Mouse (Mus musculus) hindlimb bud, embryonic 11.5 days (tissue): ENCODE results near the gene Grsf1.

Source experiments
- DNase-seq: peaks from one replicate; pipeline ENCODE4 v3.0.0-alpha.2; 2012; ENCODE audit warnings: low read depth, low spot score; ENCODE audit errors: extremely low spot score

The Grsf1 gene

DNA sequence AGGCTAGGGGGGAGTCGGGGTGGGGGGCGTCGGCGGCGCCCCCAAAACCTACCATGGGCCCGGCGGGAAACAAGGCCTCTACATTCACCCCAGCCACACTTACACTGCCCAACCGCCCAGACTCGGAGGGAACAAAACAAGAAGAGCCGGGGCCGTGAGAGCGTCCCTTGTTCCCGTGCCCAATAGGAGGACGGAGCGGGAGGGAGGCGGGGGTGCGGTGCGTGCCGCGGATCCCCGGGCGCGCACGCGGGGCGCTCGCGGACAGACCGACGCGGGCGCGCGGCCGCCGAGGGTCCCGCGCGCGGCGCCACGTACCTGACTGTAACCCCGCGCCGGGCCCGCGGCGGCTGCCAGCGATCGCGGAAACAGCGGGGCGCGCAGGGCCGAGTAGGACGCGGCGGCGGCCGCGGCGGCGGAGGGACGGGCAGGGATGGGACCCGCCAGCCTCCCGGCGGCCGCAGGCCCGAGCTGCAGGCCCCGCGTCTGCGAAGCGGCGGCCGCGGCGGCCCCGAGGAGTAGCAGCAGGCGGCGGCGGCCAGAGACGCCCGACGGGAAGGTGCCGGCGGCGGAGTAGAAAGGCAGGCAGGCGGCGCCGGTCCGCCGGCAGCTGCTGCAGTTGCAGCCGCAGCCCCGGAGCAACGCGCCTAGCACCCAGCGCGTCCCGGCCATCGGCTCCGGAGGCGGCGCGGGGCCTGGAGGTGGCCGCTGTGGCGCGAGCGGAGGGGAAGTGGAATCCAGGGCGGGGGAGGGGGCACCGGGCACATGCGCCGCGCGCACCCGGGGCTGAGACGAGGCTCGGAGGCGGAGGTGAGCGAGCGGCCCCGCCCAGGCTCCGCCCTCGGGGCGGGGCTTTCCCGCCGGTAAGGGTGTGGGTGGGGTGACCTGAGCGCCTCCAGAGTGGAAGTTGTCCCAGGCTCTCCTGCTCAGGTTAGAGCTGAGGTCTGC lies at the start of gene Grsf1:
Gene Grsf1 (minus strand): TSS at position 729 of the 945 bp plus-strand sequence.
- DNase-seq = no peak

DNA sequence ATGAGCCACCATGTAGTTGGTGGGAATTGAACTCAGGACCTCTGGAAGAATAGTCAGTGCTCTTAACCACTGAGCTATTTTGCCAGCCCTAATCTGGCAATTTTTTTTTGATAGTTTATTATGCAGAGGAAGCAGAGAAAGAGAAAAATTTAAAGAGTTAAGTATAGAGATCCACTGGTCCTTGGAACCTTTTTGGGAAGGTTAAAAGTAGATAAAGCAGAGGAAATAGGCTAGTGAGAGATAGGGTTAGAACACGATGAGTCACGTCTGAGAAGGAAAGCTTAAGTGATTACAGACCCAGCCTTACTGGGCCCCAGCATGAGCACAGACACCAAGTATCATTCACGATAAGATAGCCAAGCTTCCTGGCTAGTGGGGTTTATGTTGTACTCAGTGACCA lies 48.1 kb upstream of the Grsf1 start:
- no peak for DNase-seq

DNA sequence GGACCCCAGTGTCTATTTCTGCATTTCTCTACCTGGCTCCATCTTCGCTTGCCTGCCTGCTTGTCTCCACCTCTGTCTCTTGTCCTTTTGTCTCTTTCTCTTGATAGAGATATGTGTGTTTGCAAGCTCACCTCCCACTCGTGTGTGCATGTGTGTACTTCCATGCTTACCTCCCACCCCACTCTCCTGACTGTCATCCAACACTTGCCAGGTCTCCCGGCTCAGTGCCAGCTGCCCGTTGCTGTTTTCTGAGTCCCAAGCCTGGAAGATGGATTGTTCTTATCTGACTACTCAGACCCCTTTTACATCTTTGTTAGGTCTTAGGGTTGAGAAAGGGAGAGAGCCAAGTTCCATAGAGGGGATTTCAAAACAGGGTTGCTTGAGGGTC lies 46.2 kb upstream of the Grsf1 start:
- DNase-seq = no peak

DNA sequence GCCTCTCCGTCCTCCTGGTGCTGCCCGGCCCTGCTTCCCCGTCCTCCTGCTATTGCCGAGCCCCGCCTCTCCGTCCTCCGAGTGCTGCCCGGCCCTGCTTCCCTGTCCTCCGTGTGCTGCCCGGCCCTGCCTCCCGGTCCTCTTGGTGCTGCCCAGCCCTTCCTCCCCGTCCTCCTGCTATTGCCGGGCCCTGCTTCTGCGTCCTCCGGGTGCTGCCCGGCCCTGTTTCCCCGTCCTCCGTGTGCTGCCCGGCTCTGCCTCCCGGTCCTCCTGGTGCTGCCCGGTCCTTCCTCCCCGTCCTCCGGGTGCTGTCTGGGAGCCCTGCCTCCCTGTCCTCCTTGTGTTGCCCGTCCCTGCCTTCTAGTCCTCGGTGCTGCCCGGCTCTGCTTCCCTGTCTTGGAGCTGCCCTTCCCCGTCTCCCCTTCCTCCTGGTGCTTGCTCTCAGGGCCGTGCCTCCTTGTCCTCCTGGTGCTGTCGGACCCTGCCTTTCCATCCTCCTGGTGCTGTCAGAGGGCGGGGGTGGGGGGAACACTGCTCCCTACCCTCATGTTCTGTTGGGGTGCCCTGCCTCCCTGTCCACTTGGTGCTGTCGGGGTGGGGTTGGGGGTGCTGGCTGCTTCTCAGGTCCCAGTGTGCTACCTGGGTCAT lies 45.7 kb upstream of the Grsf1 start:
- DNase-seq = no peak

DNA sequence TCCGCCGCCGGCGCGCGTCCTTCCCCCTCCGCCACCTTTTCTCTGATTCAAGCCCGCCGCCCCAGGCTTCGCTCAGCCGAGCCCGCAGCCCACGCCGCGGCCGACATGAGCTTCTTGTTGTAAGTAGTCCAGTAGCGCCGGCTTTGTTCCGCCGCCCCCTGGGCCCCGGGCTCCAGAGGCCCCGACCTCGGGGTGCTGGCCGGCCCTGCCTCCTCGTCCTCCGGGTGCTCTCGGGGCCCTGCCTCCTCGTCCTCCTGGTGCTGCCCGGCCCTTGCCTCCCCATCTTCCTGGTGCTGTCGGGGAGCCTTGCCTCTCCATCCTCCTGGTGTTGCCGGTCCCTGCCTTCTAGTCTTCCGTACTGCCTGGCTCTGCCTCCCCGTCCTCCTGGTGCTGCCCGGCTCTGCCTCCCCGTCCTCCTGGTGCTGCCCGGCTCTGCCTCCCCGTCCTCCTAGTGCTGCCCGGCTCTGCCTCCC lies 45.1 kb upstream of the Grsf1 start:
- no peak for DNase-seq

DNA sequence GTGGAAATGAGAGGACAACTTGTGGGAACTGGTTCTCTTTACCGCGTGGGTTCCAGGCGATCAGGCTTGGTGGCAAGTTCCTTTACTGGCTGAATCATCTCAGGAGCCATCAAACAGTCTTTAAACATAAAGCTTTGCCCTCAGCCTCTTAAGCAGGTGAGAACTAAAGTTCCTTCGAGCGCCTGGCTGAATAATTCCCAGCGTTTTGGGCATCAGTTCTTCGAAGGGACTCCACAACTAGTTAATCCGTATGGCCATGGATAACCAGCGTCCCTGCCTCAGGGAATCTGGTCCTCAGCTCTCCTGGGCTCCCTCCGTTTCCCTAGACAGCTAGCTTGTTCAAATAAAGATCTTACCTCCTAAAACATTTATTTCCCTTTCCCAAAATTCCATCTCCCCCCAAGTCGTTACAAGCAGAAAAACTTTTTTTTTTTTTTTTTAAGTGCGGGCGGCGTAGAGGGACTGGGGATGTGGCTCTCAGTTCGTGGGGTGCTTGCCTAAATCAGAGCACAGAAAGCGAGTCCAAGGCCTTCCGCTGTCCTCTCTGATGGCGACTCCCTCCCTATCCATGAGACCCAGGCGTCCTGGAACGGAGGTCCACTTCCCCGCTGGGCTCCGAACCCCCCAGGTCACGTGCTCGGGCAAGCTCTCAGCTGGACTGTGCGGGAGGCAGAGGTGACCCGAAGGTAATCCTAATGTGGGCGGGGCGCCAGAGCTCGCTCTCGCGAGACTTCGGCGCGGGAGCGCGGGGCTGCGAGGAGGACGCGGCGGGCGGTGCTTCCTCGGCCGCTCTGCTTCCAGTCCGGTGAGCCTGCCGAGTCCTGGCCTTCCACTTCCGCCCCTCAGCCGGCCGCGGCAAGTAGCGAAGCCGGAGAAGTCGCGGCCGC lies 44.4 kb upstream of the Grsf1 start, which contains the start of gene Mob1b:
Gene Mob1b (plus strand): TSS at position 740 of the 887 bp plus-strand sequence.
- DNase-seq = peak; percentile 85

DNA sequence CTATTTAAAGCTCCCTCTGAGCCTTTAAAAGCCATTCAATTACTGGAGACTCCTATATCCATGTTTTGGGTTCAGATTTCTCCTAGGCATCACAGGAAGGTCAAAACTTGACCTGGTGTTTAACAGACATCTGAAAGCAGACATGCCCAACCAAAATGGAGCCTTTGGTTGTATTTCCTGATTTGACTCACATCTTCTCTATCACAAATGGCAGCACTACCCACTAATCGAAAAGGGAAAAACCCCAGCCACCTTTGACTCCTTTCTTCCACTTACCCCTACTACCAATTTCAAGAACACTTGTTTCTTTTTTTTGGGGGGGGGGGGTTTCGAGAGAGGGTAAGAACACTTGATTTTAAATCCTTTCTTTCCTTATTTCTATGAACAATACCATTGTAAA lies 41.0 kb upstream of the Grsf1 start:
- no peak for DNase-seq

DNA sequence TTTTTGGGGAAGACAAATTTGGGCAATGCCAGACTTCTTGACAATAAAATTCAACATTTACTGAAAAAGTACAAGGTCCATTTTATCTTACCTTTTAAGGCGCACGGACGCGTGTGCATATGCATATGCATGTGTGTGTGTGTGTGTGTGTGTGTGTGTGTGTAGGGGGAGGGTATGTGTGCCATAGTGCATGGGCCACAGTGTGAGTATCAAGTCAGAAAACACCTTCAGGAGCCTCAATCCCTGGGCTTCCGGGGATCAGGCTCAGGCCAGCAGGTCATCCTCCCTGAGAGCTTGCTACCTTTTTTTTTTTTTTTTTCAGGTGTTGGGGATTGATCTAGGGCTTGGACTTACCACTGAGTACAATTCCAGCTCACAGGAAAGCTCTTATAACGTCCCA lies 36.4 kb upstream of the Grsf1 start:
- no peak for DNase-seq

DNA sequence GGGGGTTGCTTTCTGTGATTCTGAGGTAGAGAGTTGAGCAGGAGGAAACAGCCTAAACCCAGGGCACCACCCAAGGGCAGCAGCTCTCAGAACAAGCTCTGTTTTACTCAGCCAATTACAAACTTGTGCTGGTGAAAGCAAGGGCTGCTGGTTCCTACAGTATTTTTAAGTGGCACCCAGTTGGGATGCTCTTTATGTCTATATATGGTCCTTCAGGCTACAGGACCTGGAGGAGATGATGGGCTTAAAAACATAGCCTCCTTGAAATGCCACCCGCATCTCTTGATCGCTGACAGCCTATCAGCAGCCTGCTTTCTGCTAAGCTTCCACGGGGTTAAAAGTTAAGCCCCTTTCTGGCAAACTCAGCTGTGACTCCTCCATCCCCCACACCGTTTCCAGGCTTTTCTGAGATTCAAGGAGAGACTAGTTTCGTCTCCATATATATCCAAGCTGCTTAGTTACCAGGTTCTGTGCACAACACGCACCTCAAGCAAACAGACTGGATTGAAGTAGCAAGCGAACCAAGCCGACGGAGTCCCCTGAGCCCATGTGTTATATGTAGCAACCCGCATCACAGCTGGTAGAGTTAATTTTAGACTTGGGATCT lies 35.8 kb upstream of the Grsf1 start:
- no peak for DNase-seq

DNA sequence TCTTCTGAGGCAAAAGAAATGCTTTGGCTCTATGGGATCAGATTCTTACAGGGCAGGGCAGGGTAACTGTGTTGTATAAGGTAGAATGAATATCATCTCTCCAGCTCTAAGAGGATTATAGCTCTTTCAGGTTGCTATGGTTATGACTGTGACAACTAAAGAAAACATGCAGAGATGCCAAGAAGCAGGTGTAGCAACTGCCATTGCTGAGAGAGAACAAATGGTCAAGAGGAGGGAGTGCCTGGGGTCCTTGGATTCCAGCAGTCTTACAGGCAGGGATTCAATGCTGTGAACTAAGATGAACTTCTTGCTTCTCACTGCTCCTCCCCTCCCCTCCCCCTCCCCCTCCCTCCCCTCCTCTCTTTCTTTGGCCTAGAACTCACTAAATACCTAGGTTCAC lies 35.2 kb upstream of the Grsf1 start:
- no peak for DNase-seq

DNA sequence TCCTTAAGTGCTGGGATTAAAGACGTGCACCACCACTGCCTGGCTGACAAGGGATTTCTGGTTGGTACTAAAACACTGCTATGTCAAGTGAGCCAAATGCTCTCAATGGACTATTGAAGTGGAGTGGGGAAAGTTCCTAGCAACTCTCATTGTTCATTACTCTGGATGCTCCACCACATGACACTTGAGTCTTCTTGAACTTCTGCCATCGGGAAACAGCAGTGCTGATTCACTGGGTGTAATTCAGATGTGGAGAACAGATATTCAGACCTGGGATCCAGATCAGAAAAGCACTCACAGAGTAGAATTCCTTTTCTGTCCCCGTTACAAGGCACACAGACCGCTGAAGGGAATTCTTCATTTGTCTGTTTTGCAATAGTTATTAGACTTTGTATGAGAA lies 27.6 kb upstream of the Grsf1 start:
- DNase-seq = no peak

DNA sequence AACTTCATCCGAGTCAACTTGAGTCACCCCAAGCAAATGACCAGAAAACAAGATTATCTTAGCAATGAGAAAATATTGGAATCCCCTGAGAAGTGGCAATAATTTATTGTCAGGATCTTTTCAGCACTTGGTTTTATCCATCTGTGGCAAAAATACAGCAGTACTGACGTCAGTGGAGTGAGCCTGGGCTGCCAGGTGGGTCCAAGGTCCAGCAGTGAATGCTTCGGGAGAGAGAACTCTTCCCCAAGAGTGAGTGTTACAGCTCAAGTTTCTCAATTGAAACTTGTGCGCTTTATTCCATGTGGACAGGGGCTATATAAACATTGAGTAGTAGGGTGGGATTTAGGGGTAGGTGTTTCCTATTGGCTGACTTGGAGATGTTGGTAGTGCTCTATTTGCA lies 26.1 kb upstream of the Grsf1 start:
- DNase-seq = no peak

DNA sequence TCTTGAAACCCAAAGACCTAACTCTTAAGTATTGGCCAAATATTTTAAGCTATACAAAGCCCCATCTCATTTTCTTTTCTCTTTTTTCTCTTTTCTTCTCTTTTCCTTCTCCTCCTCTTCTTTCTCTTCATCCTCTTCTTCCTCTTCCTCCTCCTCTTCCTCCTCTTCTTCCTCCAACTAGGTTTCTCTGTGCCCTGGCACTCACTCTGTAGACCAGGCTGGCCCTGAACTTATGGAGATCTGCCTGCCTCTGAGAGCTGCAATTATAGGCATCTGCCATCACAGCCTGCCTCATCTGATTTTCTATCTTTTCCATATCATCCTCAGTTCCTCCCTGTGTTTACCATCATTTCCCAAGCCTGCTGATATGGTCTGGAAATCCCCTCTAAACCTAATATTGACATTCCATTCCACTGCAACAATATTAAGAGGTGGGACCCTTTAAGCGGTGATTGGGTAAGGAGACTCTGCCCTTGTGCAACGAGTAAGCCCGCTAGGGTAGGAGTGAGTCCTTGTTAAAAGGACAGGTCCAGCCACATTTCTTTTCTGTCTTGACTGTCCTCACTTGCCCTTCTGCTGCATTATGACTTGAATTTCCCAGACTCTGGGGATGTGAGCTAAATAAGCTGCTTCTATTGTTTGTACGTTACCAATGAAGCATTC lies 23.4 kb upstream of the Grsf1 start:
- DNase-seq = no peak

DNA sequence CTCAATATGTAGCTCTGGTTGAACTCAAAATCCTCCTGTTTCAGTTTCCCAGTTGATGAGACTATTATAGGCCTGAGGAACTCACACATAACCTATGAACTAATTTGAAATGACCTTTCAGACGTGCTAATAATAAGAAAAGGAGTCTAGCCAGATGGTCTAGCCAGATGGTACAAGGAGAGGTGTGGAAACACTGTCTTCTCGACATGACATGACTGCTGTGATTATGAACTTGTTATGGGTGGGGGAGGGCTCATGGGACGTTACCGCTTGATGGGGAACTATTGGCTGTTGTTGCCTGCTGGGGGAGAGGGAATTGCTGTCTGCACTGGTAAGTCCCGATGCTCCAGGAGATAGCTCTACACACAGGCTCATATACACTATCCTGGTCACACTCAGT lies 21.3 kb upstream of the Grsf1 start:
- no peak for DNase-seq

DNA sequence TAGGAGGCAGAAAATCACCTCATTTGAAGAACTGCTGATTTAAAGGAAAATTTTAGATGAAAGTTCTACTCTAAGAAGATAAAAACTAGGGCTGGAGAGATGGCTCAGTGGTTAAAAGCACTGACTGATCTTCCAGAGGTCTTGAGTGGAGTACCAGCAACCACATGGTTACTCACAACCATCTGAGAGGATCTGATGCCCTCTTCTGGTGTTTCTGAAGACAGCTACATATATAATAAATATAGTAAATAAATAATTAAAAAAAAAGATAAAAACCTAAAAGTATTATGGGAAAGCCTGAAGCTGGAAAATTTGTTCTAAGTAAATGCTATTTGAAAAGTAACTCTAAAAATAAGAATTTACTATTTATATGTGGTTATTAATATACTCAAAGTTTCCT lies 17.1 kb upstream of the Grsf1 start:
- no peak for DNase-seq

DNA sequence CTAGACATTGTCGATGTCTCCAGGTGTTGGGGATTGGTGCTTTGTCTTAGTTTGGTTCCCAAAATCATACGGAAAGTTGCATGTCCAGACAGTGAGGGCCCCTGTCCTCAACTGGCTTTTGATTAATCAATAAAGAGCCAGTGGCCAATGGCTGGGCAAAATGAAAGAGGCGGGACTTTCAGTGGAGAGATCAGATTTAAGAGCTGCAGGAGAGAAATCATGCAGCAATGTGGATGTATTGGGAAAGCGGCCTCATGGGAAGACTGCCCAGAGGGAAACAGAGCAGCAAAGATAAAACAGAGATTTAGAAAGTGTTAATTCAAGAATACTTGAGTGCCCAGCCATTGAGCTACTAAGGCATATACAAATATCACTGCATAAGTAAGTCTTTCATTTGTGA lies 16.6 kb upstream of the Grsf1 start:
- no peak for DNase-seq

DNA sequence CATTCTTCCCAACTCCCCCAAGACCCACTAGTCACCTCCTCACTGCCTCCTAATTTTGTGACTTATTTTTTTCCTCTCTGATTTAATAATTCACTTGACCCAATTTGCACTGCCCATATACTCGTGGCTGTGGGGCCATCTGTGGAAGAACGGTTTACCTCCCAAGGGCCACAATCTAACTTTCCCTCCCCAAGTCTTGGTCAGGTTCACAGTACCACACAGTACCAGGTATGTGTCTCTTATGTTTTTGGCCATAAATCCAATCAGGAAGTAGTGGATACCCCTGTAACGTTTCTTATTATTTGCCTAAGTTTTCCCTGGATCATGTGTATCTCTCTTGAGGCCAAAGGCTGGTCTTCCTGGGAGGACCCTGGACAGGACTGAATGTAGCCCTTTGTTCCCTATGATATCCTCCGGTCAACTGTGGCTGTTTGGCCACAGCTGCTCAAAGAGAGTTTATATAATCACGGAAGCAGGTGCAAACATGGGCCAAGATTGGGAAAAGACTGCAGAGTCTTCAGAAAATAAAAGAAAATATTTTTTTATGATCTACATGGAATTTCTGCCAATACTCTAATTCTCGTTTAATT lies 15.6 kb upstream of the Grsf1 start:
- no peak for DNase-seq

DNA sequence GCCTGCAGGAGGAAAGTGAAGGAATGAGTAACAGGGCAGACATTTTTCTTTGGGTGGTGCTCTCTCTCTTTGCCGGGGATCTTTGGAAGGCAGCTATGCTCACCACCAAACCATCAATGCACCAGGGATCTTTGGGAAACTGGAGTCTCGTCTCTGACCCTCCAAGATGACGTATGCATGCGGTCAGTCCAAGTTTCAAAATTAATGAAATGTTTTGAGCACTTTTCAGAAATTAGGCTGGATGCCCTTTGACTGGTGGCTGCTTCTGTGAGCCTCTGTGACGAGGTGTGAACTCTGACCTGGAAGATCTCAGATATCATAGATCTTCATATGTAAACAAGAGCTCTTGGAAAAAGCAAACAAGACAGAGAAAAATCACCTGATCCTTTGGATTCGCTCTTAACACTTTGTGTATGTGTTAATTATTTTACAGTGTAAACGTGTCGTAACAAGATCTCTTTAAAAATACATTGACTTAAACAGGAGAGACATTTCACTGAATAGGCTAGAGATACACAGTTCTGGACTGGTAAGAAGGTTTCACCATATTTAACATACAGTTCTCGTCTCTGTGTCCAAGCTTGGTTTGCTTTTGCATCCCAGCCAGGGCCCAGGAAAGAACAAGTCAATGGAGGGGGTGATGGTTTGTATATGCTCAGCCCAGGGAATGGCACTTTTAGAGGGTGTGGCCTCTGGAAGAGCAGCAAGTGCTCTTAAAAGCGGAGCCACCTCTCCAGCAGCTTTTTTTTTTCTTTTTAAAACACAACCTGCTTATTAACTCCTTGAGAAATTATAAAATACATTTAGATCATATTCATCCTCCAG lies 14.9 kb upstream of the Grsf1 start:
- no peak for DNase-seq

DNA sequence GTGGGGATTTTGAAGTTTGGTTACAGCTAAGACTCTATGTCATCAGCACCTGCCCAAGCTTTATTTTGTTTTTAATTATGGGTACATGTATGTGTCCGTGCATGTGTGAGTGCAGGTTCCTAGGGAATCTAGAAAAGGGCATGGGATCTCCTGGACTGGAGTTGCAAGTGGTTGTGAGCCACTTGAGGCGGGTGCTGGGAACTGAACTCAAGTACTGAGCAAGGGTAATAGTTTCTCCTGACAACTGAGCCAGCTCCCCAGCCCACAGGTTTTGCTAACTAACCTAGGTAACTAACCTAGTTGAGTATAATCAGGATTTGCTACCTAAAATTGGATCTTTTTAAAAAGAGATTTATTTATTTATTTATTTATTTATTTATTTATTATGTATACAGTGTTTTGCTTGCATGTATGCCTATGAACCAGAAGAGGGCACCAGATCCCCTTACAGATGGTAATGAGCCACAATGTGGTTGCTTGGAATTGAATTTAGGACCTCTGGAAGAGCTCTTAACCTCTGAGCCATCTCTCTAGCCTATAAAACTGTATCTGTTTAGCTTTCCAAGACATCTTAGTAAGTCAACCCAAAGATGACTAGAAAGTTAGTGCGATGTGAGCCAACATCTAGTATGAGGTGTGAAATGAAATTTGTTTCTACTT lies 13.4 kb upstream of the Grsf1 start:
- no peak for DNase-seq
